Mouse (Mus musculus) heart, postnatal 4 days (tissue): ENCODE measurements around the gene Actl6b. TPM values are rescaled to one million over a fixed set of nuclear protein-coding genes. Genes with fewer than 3 reads are reported as not detected.
"Not testable (repeated sequence)": the region's sequence is repeated elsewhere in the genome, so short reads cannot be mapped to it uniquely, and the experiment has no call there.

Experiments used
- DNase-seq: peaks from one replicate; pipeline ENCODE4 v3.0.0; 2021
- microRNA-seq, 2 experiments: library from miRNA; unstranded; fragments of <30 nt; microRNA quantifications; one replicate each; pipeline ENCODE4 v1.2.0; 2021 to 2022
- total RNA-seq, 2 experiments: library from RNA; stranded (reverse); gene quantifications; 2 replicates each; pipeline ENCODE4 v1.2.3; 2021

The Actl6b gene
- total RNA-seq, 2 experiments from 2014 or later, result not detected

DNA sequence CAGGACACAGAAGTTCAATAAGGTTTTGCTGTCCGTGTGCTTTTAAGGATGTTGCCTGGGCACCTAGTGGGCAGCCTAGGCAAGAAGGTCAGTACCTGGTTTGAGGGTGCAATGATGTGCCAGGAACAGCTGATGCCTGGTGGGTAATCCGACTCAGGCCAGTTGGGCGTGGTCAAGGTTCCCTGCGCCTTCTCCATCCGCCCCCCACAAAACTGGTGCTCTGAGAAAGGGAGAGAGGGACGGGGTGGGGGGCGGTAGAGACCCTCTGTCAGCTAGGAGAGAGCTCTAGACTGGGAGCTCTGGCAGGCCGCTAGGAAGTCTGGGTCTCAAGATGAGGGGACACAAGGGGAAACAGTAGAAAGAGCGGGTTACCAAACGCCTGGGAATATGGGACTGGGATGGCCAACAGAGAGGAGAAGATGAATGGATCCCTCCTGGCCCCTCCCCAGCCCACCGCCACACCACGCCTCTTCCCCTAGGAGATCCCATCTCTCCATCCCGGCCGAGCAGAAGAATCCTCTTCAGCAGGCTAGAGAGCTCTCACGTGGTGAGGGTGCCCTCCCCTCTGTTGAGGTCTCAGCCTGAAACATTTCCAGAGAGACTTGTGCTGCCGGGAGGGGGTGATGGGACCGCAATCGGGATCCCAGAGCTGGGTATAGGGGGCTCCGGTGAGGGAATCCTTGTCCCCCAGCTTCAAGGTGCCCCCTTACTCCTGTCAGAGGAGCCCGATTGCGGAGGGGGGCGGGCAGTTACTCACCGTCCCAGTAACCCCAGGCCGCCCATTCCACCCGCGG, 54.7 kb downstream of the Actl6b start:
- no peak for DNase-seq

DNA sequence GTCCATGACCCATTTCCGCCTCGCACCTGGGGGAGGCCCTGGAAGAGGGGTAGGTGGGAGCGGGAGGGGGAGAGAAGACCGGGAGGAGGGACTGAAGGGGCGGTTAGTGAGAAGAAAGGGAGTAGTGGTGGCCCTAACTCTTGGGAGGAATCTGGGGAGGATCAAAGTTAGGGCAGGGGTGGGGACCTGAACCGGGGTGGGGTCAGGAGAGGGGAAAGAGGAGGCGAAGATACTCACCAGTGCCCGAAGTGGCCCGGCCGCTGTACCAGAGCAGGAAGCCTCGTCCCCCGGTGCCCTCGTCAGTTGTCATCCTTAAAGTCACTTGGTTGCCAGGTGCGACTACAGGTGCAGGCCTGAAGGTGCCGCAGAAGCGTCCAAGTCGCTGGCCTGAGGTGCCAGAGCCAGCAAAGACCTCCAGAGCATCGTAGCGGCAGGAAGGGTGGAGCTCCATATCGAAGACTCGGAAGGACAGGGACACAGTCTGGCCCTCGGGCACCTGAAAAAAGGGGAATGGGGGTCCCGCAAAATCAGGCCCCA, 55.4 kb downstream of the Actl6b start:
- no peak for DNase-seq

DNA sequence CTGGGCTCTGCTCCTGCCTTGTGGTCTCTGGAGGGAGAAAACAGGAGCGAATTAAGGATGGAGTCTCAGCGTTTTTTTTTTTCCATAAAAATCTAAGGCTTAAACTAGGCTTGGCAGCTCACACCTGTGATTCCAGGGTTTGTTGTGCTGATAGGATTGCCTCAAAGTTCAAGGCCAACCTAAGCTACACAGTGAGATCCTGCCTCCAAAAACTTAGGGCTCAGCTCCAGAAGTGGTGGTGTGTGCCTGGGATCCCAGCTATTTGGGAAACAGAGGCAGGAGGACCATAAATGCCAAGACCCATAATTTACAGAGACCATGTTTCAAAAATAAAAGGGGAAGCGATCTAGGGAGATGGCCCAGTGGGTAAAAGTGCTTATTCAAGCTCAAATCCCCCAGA, 56.0 kb downstream of the Actl6b start:
- no peak for DNase-seq

DNA sequence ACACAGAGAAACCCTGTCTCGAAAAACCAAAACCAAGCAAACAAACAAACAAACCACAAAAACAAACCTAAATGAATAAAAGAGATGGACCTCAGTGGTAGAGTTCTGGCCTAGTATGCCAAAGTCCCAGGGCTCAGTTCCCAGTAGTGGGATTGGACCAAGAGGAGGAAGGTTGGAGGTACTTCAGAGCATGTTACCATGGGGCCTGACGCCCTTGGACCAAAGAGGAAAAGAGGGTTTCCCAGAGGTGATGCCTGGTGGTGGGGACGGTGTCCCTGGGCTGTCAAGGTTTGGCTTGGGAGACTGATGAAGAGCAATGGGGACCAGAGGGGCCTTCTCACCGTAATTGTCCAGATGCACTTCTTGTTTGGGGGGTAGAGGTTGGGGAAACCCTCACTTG, 56.7 kb downstream of the Actl6b start:
- no peak for DNase-seq

DNA sequence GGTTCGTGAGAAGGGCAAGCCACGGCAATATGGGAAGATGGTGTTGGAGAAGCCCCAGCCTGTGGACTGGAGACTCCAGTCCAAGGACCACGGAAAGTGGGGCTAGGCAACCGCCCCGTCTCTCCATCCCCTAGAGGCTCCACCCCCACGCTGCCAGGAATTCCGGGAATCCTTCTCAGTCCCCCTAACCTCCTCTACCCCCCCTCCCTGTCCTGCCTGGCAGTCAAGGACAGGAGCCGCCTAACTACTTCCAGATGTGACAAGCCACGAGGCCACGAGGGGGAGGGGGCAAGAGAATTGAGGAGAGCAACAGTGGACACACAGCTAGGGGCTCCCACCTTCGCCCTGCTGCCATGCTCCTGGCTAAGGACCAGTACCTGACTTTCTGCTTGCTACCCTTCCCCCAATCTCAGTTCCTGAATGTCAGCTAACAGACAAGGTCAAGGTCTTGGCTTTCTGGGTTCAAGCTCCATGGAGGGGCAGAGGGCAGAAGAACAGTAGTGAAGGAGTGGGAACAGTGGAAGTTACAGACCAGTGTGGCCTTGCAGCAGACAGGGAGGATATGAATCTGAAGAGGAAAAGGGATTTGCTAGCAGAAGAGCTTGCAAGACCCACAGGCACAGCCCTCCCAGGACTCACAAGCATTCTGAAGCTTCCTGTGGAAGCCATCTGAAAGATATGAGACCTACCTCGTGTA, 57.4 kb downstream of the Actl6b start:
- DNase-seq, result peak; percentile 85

DNA sequence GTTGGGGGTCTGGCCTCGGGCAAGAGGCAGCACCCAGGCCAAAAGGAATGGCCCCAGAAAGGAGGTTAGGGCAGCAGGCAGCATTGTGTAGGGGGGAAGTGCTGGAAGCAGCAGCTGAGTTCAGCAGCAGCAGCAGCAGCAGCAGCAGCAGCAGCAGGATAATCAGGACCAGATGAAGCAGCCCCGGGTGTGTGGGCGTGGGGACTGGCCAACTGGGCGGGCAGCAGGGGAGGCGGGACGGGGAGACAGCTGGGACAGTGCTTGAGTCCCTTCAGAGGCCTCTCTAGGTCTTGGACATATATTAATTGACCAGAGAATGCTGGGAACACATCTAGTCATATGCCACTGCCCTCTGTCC, 57.9 kb downstream of the Actl6b start:
- peak; percentile 84 for DNase-seq

DNA sequence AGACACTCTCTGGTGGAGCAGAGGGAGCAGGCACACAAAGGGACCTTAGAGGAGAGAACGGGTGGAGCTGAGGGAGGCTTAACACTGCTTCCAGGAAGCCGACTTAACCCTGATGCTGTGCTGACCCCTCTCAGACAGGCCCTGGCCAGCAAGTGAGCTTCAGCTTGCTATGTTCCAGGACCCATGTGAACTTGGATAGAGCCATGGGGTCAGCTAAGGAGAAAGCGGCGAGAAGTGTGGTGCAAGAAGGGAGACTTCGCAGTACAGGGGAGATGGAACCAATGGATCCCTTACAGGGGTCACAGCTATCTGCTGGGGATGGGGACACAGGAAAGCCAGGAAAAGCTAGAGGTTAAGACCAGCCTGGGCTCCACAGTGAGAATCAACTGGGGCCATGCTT, 59.8 kb downstream of the Actl6b start:
- no peak for DNase-seq

DNA sequence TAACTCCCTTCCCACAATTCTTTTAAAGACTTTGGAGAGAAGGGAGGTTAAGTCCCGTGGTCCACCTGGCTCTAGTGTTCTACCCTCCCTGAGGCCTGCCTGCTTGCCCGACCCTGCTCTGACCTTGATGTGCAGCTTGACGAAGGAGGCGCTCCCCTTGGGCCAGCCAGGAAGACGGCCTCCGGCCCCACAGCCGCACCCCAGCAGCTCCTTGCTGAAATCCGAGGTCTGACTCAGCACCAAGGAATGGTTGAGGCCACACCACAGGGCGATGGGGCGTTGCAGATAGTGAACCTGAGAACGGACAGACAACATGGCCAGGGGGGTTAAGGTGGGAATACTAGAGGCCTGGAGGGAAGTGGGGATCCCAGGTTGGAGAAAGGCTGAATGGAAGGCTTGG, 60.2 kb downstream of the Actl6b start, which contains the start of gene Pcolce:
Gene Pcolce (minus strand): TSS at position 235 of the 400 bp plus-strand sequence.
- DNase-seq, result no peak

DNA sequence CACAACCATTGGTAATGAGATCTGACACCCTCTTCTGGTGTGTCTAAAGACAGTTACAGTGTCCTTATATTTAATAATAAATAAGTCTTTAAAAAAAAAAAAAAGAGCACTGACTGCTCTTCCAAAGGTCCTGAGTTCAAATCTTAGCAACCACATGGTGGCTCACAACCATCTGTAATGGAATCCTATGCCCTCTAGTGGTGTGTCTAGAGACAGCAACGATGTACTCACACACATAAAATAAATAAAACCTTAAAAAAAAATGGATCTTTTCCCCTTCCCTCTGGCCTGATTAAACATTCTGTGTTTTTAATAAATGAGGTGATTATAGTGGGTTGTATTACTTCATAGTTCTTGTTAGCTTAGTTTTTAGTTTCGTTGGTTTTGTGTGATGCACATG, 61.6 kb downstream of the Actl6b start:
- not testable (repeated sequence) for DNase-seq

DNA sequence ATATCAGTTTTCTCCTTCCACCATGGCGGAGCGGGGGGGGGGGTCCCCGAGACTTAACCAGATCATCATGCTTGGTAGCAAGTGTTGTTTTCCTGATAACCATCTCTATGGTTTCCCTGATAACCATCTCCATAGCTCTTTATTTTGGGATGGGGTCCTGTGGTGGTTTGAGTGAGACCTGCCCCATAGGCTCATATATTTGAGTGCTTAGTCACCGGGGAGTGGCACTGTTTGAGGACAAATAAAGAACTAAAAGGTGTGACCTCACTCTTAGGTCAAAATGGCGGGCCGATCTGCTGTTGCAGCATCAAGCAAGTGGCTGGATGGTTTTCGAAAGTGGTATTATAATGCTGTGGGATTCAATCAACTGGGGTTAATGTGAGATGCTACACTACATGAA, 62.0 kb downstream of the Actl6b start:
- DNase-seq, result no peak

Small RNA genes lying within 50 kb of the gene (microRNA-seq; reads per million reads assigned to microRNA genes)
- gene Mir6418, result 1.2 to 1.7 reads per million in 2 experiments

Other genes starting within 250 kb of the Actl6b start
- 100 to 1,000 TPM; 108 to 119 TPM for gene Srrt, start 245.8 kb upstream of the Actl6b start, total RNA-seq
- gene Trip6, start 239.1 kb upstream of the Actl6b start, total RNA-seq, result 10 to 100 TPM; 32.5 to 36.0 TPM
- 1 to 10 TPM; 5.0 to 5.5 TPM for gene Slc12a9, start 219.9 kb upstream of the Actl6b start, total RNA-seq
- 100 to 1,000 TPM; 102 to 108 TPM for gene Ephb4, start 203.4 kb upstream of the Actl6b start, total RNA-seq
- gene Zan, start 76.5 kb upstream of the Actl6b start, total RNA-seq, result under 1 TPM; 0.05 to 0.07 TPM
- gene Pop7, start 51.0 kb upstream of the Actl6b start, total RNA-seq, result 10 to 100 TPM; 25.1 to 26.0 TPM
- 10 to 100 TPM; 30.5 to 32.4 TPM for gene Gigyf1, start 35.0 kb upstream of the Actl6b start, total RNA-seq
- gene Epo, start 20.3 kb upstream of the Actl6b start, total RNA-seq, result not detected
- gene Gnb2, start 20.0 kb upstream of the Actl6b start, total RNA-seq, result 100 to 1,000 TPM; 560 to 578 TPM
- gene Tfr2, start 16.3 kb downstream of the Actl6b start, total RNA-seq, result under 1 TPM in 1 of 2 experiments, not detected in 1; 0.10 TPM
- gene Mospd3, start 47.5 kb downstream of the Actl6b start, total RNA-seq, result 10 to 100 TPM; 25.2 to 28.8 TPM
- gene Pcolce, start 60.3 kb downstream of the Actl6b start, total RNA-seq, result 100 to 1,000 TPM; 133 to 137 TPM
- gene Fbxo24, start 75.5 kb downstream of the Actl6b start, total RNA-seq, result under 1 TPM; 0.21 to 0.25 TPM
- gene Lrch4, start 75.6 kb downstream of the Actl6b start, total RNA-seq, result 10 to 100 TPM; 19.2 to 21.6 TPM
- 1 to 10 TPM; 4.8 to 6.6 TPM for gene Gm20605, start 75.7 kb downstream of the Actl6b start, total RNA-seq
- 1 to 10 TPM; 1.8 to 2.2 TPM for gene Sap25, start 87.8 kb downstream of the Actl6b start, total RNA-seq
- gene Irs3, start 92.2 kb downstream of the Actl6b start, total RNA-seq, result not detected
- 10 to 100 TPM; 21.7 to 23.1 TPM for gene Agfg2, start 131.2 kb downstream of the Actl6b start, total RNA-seq
- 1 to 10 TPM; 3.1 to 3.3 TPM for gene Nyap1, start 188.1 kb downstream of the Actl6b start, total RNA-seq
- 100 to 1,000 TPM; 230 to 231 TPM for gene Tsc22d4, start 192.2 kb downstream of the Actl6b start, total RNA-seq
- gene Ppp1r35, start 225.3 kb downstream of the Actl6b start, total RNA-seq, result 10 to 100 TPM; 16.5 to 17.1 TPM
- gene Mepce, start 234.1 kb downstream of the Actl6b start, total RNA-seq, result 10 to 100 TPM; 29.0 to 40.3 TPM
- 1 to 10 TPM; 2.4 to 3.2 TPM for gene Zcwpw1, start 234.3 kb downstream of the Actl6b start, total RNA-seq